Mouse (Mus musculus): Measurements from ENCODE around the gene Slc16a4. TPM values are rescaled to one million over a fixed set of nuclear protein-coding genes. Genes with fewer than 3 reads are reported as not detected.
"Not testable (repeated sequence)": the region's sequence is repeated elsewhere in the genome, so short reads cannot be mapped to it uniquely, and the experiment has no call there.

The Slc16a4 gene
- polyA plus RNA-seq, 1 experiment: 0.05 TPM

GRCm38 (mm10) chr3:107287346-107287745 lies 3.7 kb upstream of the Slc16a4 start:
- DNase-seq (ENCODE audit: low read depth, low spot score): no peak

- DNase-seq (ENCODE audit: low read depth, low spot score): no peak
- WGBS: 48% methylated on average over 5 of the region's 5 CpGs
These were observed 4.8 kb downstream of the Slc16a4 start for GRCm38 (mm10) chr3:107295672-107296360.

GRCm38 (mm10) chr3:107296917-107297316 lies 5.9 kb downstream of the Slc16a4 start:
- DNase-seq (ENCODE audit: low read depth, low spot score): not testable (repeated sequence)
- 85% methylated on average over 4 of the region's 4 CpGs for WGBS

- 81% methylated on average over 3 of the region's 3 CpGs for WGBS
- no peak for DNase-seq (ENCODE audit: low read depth, low spot score)
These were observed 26.3 kb downstream of the Slc16a4 start for GRCm38 (mm10) chr3:107317338-107317737.

- DNase-seq (ENCODE audit: low read depth, low spot score): no peak
- 78% methylated on average over 2 of the region's 2 CpGs for WGBS
These were observed 30.1 kb downstream of the Slc16a4 start for GRCm38 (mm10) chr3:107321141-107321540.

- no peak for DNase-seq (ENCODE audit: low read depth, low spot score)
These were observed 30.7 kb downstream of the Slc16a4 start for GRCm38 (mm10) chr3:107321776-107322175.

- 90% methylated on average over 1 of the region's 1 CpGs for WGBS
- no peak for DNase-seq (ENCODE audit: low read depth, low spot score)
These were observed 35.4 kb downstream of the Slc16a4 start for GRCm38 (mm10) chr3:107326442-107326841.

- 27% methylated on average over 28 of the region's 28 CpGs for whole genome bisulfite sequencing
- DNase-seq (ENCODE audit: low read depth, low spot score): no peak
These were observed 39.7 kb downstream of the Slc16a4 start for GRCm38 (mm10) chr3:107330503-107331424.

- no peak for DNase-seq (ENCODE audit: low read depth, low spot score)
These were observed 40.7 kb downstream of the Slc16a4 start for GRCm38 (mm10) chr3:107331746-107332126.

GRCm38 (mm10) chr3:107332127-107332959 lies 41.3 kb downstream of the Slc16a4 start:
- DNase-seq (ENCODE audit: low read depth, low spot score): no peak
- under 1% methylated on average over 75 of the region's 75 CpGs for WGBS

More at GRCm38 (mm10) chr3:107331746-107332126, 40.7 kb downstream of the Slc16a4 start:
- WGBS: 13% methylated on average over 17 of the region's 17 CpGs

- WGBS: under 1% methylated on average over 37 of the region's 37 CpGs
- peak; percentile 98 for DNase-seq (ENCODE audit: low read depth, low spot score)
These were observed 41.9 kb downstream of the Slc16a4 start for GRCm38 (mm10) chr3:107332960-107333380.

- under 1% methylated on average over 62 of the region's 62 CpGs for WGBS
- DNase-seq (ENCODE audit: low read depth, low spot score): peak; percentile 100
These were observed 42.6 kb downstream of the Slc16a4 start, which contains the start of gene Rbm15 for GRCm38 (mm10) chr3:107333381-107334201. Rbm15 (minus strand) TSS chr3:107333673.

- no peak for DNase-seq (ENCODE audit: low read depth, low spot score)
- 7% methylated on average over 12 of the region's 12 CpGs for WGBS
These were observed 43.3 kb downstream of the Slc16a4 start for GRCm38 (mm10) chr3:107334202-107334934.

- WGBS: 27% methylated on average over 3 of the region's 3 CpGs
- no peak for DNase-seq (ENCODE audit: low read depth, low spot score)
These were observed 52.9 kb downstream of the Slc16a4 start for GRCm38 (mm10) chr3:107343971-107344370.

- WGBS: 50% methylated on average over 3 of the region's 3 CpGs
These were observed 54.1 kb downstream of the Slc16a4 start for GRCm38 (mm10) chr3:107345033-107345725.

GRCm38 (mm10) chr3:107349006-107349405 lies 58.0 kb downstream of the Slc16a4 start:
- DNase-seq (ENCODE audit: low read depth, low spot score): no peak
- 29% methylated on average over 3 of the region's 3 CpGs for WGBS

More at GRCm38 (mm10) chr3:107345033-107345725, 54.1 kb downstream of the Slc16a4 start:
- no peak for DNase-seq (ENCODE audit: low read depth, low spot score)

- WGBS: 26% methylated on average over 3 of the region's 3 CpGs
- DNase-seq (ENCODE audit: low read depth, low spot score): no peak
These were observed 60.7 kb downstream of the Slc16a4 start for GRCm38 (mm10) chr3:107351706-107352105.

All from large intestine, adult 2 months (tissue).